Mouse (Mus musculus): ENCODE measurements at regions not wholly inside any gene's neighbourhood (a gene's known extent, or its start where the extent isn't known, plus 50 kb on each side); places are given as distances from the start of the nearest gene placed in this dataset.

- TF ChIP-seq SRF (IDR thresholded peaks at IDR 0.05; ENCODE audit: control insufficient read depth, insufficient read length, low read depth) (no peak), E2F4 (IDR thresholded peaks at IDR 0.05; ENCODE audit: insufficient read depth) (no peak), USF1 (IDR thresholded peaks at IDR 0.05; ENCODE audit: low read depth) (no peak), TCF12 (IDR thresholded peaks at IDR 0.05; ENCODE audit: insufficient read depth, poor library complexity, severe bottlenecking) (no peak), POLR2A (IDR thresholded peaks at IDR 0.05; ENCODE audit: insufficient read length, low read depth) (no peak), CEBPB (IDR thresholded peaks at IDR 0.05; ENCODE audit: insufficient read depth, poor library complexity, severe bottlenecking) (no peak), MAX (IDR thresholded peaks at IDR 0.05; ENCODE audit: low read depth) (no peak)
Measured at GRCm38 (mm10) chr14:102920415-102920814, 62.0 kb downstream of the Kctd12 start.

All from myocyte (in vitro differentiated cells).